Comparison of ENCODE assay signal across 8 mouse cellular contexts in genomic region chr15:93518143-93518902, GRCm38 (mm10).
DNase-seq lines count a peak whose midpoint lies in the region; ATAC-seq and TF ChIP-seq lines count a peak whose summit lies in the region.

No protein-coding gene starts in this region.

- H3K27me3 ChIP-seq in intestine, postnatal 0 days (replicated peaks; ENCODE audit: control insufficient read depth, insufficient read depth, low read length) = no peaks in the 10 kb centered on the region

- no peaks in the 10 kb centered on the region for H3K9me3 ChIP-seq in intestine, postnatal 0 days (ENCODE audit: control insufficient read depth)

- no peak for TF ChIP-seq CTCF in intestine, postnatal 0 days (IDR thresholded peaks at IDR 0.05; ENCODE audit: low read depth)
- no peak for TF ChIP-seq CTCF in lung, adult 2 months (IDR thresholded peaks at IDR 0.05; ENCODE audit: insufficient read depth, low read length)
- no peak for TF ChIP-seq CTCF in olfactory bulb, adult 2 months (IDR thresholded peaks at IDR 0.05; ENCODE audit: insufficient read depth, low read depth, low read length)

- peak overlapping the region; percentile 89 for H3K27ac ChIP-seq in intestine, postnatal 0 days (ENCODE audit: low read depth, low read length)
- no peak overlapping the region; the same call in 1 of the 2 replicates for H3K27ac ChIP-seq in olfactory bulb, adult 2 months (ENCODE audit: insufficient read depth, low read depth, low read length)

- peak overlapping the region; percentile 72 for H3K9ac ChIP-seq in intestine, postnatal 0 days (ENCODE audit: low read depth, low read length)

- H3K4me3 ChIP-seq in intestine, postnatal 0 days (ENCODE audit: low read depth, low read length) = peak overlapping the region; percentile 87
- peak overlapping the region; percentile 87 for H3K4me3 ChIP-seq in lung, adult 2 months (replicated peaks; ENCODE audit: extremely low read depth, low read depth, low read length)
- peak overlapping the region; percentile 82 for H3K4me3 ChIP-seq in olfactory bulb, adult 2 months (ENCODE audit: insufficient read depth, low read depth, low read length)

- ATAC-seq in intestine, postnatal 0 days = no peak

- H3K4me2 ChIP-seq in intestine, postnatal 0 days (replicated peaks; ENCODE audit: low read depth) = peak overlapping the region; percentile 96

- 7% methylated on average over 23 of the region's 23 CpGs for WGBS in intestine, postnatal 0 days
- 1% methylated on average over 23 of the region's 23 CpGs for WGBS in lung, adult 2 months
- WGBS in olfactory bulb, adult 2 months = 8% methylated on average over 23 of the region's 23 CpGs

- H3K36me3 ChIP-seq in intestine, postnatal 0 days (ENCODE audit: control insufficient read depth, insufficient read depth) = no peaks in the 10 kb centered on the region

- no peak; the same call in 1 of the 2 replicates for TF ChIP-seq POLR2A in lung, adult 2 months (IDR thresholded peaks at IDR 0.05; ENCODE audit: borderline replicate concordance, extremely low read depth, low read depth, low read length)
- TF ChIP-seq POLR2A in olfactory bulb, adult 2 months (IDR thresholded peaks at IDR 0.05; ENCODE audit: insufficient read depth, low read depth, low read length) = no peak

- H3K4me1 ChIP-seq in intestine, postnatal 0 days (replicated peaks; ENCODE audit: control insufficient read depth, insufficient read depth, low read length) = peaks cover 4% of the 10 kb centered on the region; the same call in 1 of the 2 replicates
- peaks cover 18% of the 10 kb centered on the region for H3K4me1 ChIP-seq in lung, adult 2 months (ENCODE audit: control insufficient read depth, insufficient read depth, low read length)
- peaks cover 27% of the 10 kb centered on the region for H3K4me1 ChIP-seq in olfactory bulb, adult 2 months (ENCODE audit: control insufficient read depth, insufficient read depth, low read length)

- peak; percentile 59 for DNase-seq in 416B (ENCODE audit: low read depth)
- peak; percentile 38 for DNase-seq in adrenal gland, postnatal 10 days
- peak; percentile 97 for DNase-seq in heart, adult 11 months
- peak; percentile 65 for DNase-seq in lung, adult 2 months
- no peak for DNase-seq in urinary bladder, postnatal 25 days (ENCODE audit: low spot score)
- no peak for DNase-seq in cerebellum, postnatal 25 days

Comparison
In these comparisons a context has a peak if more than half of its experiments do, and no peak if none do; other contexts are left out.
1. DNase-seq: peak in 416B (single experiment), adrenal gland, postnatal 10 days (single experiment), heart, adult 11 months (single experiment) and lung, adult 2 months (single experiment); none in urinary bladder, postnatal 25 days (single experiment) and cerebellum, postnatal 25 days (0 of 2).
2. Peak in every context shown above with its lines, with median percentiles within 50 percentile points of each other: H3K4me3 ChIP-seq.